Mouse (Mus musculus): ENCODE measurements around the gene Man2b1.

Gene Man2b1

DNA sequence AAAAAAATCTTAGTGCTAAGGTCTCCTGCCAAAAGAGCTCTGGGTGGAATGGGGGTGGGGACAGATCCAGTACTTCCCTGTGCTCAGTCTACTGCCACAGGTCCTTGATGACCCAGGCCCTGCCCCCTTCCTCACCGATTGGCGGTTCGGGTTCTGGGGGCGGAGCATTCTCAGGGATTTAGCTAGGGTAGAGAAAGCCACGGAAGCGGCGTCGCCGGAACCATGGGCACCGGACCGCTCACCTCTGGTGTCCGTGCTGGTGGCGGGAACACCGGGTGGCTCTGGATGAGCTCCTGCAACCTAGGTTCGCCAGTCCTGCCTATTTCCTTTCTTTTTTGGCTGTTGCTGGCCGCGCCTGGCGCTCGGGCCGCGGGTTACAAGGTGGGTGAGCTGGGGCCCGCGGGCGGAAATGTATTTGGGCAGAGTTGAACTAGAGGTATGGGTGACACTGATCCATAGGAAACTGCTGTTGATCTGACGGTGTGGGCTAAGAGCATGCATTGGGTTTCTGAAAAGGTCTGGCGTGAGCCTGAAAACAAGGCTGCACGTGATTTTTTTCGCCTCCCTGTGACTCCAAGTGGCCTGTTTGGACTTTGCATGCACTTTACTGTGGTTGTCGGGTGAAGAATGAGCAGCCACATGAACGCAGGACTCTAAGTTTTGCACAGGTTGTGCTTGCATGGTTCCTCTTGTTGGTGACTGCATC is at the start of gene Man2b1:
Gene Man2b1, plus strand, starts transcription at position 163 of the 706 bp plus-strand sequence.
- WGBS = under 1% methylated on average over 30 of the region's 30 CpGs

DNA sequence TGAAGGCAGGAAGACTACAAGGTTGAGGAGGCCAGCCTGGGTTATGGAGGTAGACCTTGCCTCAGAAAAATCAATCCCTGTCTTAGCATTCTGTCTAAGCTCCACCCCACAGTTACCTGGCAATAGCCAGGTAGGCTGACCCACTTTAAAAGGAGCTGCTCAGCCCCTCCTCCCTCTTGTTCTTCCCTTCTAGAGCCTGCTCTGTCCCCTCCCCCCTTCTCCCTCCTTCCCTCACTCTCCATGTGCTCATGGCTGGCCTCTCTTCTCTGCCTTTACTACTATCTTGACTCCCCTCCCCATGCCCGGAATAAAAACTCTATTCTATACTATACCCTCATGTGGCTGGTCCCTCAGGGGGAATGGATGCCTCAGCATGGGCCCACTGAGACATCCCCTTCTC is 49.2 kb upstream of the Man2b1 start:
- 75% methylated on average over 1 of the region's 1 CpGs for WGBS

DNA sequence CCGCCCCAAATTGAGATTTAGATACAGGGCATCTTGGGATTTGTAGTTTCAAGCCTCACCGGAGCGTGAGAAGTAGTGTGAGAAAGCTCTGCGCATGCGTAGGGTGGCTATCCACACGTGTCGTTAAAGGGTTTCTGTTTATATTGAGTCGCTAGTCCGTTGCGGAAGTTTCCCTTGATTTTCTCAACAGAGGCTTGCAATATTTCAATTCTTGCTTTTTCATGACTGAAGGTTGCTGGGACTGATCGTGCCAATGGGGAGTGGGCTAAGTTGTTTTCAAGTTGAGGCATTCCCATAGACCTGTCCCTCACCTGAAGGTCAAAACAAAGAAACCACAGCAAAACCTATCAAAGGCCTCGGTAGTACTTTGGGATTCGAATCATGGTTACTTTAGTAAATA is 48.3 kb upstream of the Man2b1 start:
- WGBS = 2% methylated on average over 13 of the region's 13 CpGs

DNA sequence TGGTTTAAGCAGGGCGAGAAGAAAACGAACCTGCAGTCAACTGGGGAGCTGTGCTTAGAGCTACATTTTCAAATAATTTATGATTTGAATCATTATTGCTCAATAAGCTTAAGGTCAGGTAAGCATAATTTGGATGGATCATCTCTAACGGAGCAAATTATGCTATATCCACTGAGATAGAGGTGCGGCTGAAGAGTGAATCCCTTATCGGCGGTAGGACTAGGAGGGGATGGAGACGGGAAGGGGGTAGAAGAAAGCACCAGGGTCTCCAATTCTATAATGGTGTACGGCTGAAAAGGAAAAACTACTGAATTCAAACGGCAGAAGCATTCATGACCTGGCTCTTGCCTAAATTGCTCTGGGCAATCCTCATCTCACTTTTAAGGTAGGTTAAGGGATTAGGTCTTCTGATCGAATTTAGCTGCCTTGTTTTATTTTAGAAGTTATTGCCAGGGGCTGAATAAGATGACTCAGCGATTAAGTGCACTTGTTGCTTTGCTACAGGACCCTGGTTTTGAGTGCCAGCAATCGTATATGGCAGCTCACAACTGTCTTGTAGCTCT is 47.8 kb upstream of the Man2b1 start:
- WGBS = 6% methylated on average over 12 of the region's 12 CpGs

DNA sequence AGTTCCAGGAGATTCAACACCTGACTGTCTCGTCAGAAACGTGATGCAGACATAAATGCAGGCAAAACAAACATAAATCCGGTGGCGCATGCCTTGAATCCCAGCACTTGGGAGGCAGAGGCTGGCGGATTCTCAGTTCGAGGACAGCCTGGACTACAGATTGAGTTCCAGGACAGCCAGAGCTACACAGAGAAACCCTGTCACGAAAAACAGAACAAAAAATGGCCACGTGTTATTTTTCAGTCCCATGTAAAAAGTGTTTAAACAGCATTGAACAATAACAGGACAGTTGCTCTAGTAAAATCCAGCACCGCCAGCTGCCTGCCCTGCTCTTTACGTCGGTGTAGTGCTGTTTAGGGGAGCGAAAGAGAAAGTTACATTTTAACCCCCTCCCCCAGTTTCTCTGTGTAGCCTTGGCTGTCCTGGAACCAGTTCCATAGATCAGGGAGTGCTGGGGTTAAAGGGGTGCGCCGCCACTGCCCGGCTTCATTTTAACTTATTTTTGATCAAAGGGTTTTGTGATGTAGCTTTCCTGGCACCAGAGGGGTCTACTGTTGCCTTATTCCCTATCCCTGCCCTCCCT is 47.3 kb upstream of the Man2b1 start:
- under 1% methylated on average over 15 of the region's 15 CpGs for WGBS

DNA sequence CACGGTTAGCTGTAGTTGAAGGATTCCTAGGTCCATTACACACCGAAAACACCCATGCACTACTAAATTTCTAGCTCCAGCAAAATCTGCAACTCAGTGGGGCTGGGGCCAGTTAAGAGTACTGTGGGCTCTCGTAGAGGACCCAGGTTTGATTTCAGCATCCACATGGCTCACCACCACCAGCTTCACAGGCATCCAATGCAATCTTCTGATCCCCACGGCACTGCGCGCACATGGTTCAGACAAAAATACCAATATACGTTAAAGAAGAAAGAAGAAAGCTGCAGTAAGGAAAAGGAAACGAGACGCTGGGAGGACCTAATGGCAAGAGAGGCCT is 46.7 kb upstream of the Man2b1 start:
- under 1% methylated on average over 9 of the region's 9 CpGs for WGBS

DNA sequence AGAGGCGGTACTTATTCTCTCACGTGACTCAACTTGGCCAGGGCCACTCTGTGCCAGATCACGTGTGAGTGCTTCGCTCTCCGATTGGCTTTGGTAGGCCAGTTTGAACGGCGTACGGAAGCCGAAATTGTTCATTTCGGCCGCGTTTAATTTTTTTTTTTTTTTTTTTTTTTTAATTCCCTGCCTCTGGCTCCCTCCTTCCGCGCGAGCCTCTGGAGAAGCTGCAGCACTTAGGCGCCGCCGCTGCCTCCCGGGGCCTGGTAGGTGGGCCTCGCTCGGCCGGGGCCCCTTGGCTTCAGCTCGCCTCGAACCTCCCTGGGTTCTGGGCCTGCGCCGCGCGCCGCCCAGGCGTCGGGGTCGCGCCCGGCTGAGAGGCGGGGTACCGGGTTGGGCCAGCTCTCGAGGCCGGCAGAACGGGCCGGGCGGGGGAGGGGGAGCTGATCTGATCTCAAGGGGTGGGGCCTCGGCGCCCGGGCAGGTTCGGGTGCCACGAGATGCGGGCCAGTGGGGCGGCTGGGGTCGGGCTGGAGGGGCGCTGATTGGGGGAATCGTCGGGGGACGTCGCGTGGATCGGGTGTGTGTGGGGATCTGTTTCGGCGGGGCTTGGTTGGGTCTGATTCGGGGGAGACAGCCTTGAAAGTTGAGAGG is 46.2 kb upstream of the Man2b1 start, which contains the start of gene Tnpo2:
Gene Tnpo2, plus strand, starts transcription at position 198 of the 648 bp plus-strand sequence.
- under 1% methylated on average over 59 of the region's 59 CpGs for WGBS

DNA sequence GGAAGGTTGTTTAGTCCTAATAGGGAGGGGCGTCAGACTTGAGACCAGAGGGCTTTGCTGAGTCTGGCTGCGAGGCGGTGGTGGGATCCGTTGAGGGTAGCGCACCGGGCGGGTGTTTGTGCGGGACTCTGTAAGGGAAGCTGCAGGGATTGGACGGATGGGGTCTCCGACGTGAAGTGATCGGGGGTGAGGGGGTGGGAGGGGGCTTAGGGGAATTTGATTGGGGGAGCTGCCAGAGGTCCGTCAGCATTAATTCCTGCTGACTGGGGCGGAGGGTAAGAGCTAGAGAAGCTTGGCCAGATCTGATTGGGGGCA is 45.7 kb upstream of the Man2b1 start:
- WGBS = 2% methylated on average over 14 of the region's 14 CpGs

DNA sequence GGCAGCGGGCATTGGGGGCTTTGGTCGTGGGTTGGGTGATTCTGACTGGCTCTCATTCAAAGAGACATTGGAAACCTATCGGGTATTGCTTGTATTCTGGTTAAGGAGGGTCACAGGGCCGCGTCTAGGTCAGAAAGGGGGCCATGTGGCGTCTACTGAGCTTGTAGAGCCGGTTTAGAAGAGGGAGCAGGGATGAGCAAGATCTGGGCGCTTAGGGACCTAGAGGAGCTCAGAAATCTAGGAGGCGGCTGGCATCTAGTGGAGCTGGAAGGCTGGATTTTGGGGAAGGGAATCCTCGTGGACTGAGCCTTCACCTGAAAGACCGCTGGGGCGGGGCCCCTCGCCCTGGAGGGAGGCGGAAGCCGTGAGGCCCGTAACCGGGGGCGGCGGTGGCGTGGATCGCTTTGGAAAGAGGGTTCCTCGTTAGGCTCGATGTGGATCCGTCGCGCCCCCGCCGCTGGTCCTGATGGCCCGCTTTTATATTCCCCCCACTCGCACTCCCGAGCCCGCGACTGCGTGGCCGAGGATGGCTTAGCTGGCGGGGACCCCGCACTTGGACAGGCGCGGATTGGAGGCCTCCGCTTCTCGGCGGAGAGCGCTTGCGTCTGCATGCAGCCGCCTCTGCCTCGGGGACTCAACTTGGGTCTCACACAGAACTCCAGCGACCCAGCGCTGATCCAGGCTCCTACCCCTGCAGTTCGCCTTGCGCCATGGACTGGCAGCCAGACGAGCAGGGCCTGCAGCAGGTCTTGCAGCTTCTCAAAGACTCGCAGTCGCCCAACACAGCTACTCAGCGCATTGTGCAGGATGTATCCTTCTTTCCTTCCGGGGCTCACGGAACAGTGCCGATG is 45.2 kb upstream of the Man2b1 start:
- under 1% methylated on average over 57 of the region's 57 CpGs for WGBS

DNA sequence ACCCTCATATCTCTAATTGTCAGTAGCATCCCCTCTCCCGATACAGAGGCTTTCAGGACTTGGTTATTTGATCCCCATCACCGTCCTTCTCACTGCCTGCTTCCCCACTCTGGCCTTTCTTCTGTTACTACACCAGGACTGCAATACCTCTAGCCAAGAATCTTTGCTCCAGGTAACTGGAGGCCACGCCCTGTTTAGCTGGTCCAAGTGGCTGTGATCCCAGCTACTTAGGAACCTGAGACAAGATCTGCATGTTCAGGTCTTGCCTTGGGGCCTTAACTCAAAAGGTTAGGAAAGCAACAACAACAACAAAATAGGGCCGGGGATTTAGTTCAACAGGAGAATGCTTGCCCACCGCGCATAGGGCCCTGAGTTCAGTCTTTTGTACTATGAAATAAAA is 39.5 kb upstream of the Man2b1 start:
- 93% methylated on average over 6 of the region's 6 CpGs for WGBS

DNA sequence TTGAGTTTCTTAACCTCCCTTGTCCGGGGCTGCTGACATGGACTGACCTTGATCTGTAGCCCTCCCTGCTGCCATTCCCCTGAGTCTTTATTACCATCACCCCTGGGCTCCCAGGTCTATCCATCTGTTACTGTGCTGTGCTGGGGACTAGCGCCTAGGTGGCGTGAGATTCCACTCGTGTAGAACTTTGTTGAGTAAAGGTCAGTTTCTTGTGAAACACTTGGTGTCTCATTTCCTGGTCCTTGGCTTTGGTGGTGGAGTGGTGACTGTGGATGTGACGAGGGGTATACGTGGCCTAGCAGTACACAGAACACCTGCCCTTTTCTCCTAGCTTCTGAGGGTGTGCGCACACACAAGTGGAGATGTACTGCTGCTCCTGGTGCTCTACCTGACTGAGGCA is 25.7 kb upstream of the Man2b1 start:
- 80% methylated on average over 7 of the region's 7 CpGs for WGBS

DNA sequence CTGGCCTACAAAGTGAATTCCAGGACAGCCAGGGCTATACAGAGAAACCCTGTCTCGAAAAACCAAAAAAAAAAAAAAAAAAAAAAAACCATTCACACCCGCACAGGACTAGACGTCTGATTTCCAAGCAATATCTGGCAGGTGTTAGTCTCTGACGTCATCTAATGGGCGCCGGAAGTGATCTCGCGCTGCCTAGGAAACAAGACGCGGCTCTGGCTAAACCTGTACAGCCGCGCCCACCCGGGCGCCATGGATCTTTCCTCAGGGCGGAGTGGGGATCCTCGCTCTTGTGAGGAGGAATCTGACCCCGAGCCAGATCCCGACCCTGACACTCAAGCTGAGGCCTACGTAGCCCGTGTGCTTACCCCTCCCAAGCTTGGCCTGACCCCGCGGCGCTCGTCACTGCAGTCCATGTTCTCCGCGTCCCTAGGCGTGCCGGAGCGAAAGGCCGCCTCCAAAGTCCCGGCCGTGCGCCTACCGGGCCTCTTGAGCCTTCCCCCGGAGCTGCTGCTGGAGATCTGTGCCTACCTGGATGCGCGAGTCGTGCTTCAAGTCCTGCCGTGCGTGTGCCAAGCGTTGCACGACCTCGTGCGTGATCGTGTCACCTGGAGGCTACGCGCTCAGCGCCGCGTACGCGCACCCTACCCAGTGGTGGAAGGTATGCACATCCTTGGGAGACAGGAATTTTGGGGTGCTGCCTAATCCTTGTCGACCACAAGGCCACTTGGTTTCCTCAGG is 23.0 kb upstream of the Man2b1 start, which contains the start of gene Fbxw9:
Gene Fbxw9, plus strand, starts transcription at position 177 of the 738 bp plus-strand sequence.
- under 1% methylated on average over 53 of the region's 53 CpGs for WGBS

DNA sequence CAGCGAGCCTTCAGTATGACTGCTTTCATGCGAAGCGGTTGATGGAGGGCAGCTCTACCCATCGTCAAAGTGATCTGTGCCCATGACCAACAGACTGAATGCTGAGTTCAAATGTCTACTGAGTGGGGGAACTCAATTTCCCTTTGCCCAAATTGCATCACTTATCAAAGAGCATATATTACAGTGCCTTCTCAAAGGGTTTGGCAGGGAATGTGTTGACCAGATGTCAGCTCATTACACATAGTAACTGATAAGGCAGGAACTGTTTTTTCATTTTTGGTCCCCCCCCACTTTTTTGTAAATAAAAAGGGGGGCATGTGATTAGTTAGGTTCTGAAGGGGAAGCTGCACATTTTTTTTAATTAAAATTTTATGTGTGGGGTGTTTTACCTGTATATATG is 20.5 kb upstream of the Man2b1 start:
- 96% methylated on average over 4 of the region's 4 CpGs for WGBS

DNA sequence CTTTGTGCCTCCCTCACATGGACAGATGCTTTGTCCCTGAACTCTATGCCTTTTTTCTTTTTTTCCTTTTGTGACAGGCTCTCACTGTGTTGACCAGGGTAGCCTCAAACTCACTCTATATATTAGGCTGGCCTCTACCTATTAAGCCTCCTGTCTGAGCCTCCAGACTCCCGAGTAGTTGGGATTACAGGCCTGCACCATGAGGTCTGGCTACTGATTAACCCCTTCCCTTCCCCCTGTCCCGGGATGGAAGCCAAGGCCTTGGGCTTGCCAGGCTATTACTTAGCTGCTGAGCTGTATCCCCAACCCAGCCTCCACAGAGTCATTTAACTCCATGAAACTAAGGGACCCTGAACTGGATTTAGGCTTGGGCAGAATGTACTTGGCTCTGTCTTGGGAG is 17.9 kb upstream of the Man2b1 start:
- WGBS = 41% methylated on average over 2 of the region's 2 CpGs

DNA sequence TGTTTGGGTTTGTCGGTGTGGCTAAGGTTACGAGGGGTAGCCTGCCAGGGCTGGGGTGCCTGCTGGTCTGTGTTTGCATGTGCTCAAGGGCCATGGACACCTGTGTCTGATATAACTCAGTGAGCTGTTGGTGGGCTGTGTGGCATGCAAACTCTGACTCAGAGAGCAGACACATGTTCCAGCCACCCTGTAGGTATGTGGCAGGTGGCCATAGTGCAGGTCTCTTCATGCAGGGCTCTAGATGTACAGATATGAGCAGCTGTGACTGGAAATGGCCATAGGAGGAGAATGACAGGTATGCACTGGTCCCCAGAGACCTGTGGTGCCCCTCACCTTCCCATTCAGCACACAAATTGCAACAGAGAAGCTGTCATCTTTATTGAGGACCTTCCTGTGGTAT is 15.9 kb upstream of the Man2b1 start:
- 94% methylated on average over 2 of the region's 2 CpGs for WGBS

DNA sequence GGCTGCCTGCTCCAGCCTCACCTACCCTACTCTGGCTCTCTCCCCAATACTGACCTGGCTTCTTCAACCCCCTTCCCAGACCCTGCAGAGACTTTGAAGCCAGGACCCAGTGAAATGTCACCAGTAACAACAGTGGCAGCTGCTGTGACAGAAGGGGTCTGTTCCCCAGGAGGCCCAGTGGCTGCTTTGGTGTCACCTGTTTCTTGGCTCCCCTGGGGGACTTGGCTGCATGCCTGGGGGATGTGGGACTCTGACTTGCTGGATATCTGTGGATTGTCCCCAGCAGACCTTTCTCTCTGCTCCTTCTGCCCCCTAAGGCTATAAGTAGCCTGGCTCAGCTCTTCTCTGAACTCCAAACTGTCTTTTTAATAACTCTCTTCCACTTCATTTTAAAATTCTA is 15.1 kb upstream of the Man2b1 start, which contains the start of gene Gm5741:
Gene Gm5741, minus strand, starts transcription at position 1 of the 400 bp plus-strand sequence.

DNA sequence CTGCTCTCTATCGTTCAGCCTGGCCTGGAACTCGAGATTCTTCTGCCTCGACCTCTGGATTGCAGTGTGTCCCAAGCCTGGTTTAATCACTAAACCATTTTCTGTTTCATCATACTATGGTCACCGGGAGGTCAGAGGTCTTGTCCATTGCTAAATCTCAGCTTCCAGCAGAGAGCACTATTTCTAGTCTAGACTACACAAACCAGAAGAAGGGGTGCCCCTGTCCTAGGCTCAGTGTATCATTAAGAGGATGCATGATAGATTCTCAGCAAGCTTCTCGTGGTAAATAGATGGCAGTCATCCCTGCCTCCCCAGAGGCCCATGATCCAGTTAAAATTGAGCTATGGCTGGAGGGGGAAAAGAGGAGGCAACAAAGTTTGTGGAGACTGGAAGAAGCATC is 12.0 kb upstream of the Man2b1 start:
- 84% methylated on average over 5 of the region's 5 CpGs for WGBS

DNA sequence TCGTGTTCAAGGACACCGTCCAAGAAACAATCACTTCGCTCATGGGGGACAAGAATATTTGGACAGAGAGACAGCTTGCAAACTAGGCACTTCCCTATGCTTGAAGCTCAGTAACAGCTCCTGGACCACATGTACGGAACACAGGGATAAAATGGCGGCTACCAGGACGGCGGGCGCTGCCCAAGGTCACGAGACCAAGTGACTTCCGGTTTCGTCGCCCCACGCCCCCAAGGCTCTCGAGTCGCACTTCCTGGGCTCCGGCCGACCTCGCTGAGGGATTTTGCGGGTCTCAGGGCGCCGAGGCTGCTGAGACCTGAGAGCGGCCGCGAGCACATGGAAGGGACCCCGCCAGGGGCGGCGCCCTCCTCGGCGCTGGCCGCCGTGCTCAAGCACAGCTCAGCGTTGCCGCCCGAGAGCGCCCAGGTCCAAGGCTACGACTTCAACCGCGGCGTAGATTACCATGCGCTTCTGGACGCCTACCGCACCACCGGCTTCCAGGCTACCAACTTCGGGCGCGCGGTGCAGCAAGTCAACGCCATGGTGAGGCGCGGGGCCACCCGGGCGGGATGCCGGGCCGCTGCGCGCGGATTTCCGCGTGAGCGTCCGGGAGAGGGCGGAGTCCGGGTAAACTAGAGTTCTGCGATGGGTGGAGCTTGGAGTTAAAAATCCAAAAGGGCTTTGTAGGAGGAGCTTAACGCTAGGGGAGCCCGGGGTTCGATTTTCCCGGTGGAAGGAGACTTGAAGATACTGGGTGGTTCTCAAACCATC is 11.4 kb upstream of the Man2b1 start, which contains the start of gene Dhps:
Gene Dhps, plus strand, starts transcription at position 244 of the 768 bp plus-strand sequence.
- under 1% methylated on average over 68 of the region's 68 CpGs for WGBS

DNA sequence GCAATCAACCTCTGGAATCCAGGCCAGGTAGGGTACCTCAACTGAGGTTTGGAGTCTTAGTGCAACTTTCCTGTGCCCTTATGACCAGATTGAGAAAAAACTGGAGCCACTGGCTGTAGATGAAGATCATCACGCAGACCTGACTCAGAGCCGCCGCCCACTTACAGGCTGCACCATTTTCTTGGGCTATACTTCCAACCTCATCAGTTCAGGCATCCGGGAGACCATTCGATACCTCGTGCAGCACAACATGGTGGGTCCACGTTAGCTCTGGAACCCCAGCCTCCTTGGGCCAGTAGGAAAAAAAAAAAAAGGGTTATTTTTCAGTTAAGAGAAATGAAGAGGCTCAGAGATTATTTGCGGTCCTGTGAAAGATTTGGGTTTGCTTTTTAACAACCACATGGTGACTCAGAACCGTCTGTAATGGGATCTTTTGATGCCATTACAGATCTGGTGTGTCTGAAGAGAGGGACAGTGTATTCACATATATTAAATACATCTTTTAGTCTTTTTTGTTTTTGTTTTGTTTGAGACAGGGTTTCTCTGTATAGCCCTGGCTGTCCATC is 10.6 kb upstream of the Man2b1 start:
- WGBS = 18% methylated on average over 9 of the region's 9 CpGs

DNA sequence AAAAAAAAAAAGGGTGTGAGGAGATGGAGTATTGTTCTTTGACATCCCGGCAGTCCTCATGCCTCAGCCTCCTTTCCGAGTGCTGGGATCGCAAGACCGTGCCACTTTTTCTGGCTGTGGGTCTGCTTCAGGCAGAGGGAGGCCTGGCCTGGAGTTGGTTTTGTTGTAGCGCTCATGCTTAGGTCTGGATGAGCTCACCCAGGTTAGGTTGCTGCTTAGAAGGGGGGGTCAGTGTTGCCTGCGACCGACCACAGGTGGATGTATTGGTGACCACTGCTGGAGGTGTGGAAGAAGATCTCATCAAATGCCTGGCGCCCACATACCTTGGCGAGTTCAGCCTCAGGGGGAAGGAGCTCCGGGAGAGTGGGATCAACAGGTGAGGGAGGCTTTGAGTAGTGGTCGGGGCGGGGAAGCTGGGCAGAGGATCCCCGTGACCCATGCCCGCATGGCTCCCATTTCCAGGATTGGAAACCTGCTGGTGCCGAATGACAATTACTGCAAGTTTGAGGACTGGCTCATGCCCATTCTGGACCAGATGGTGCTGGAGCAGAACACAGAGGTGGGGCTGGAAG is 9.9 kb upstream of the Man2b1 start:
- 81% methylated on average over 15 of the region's 15 CpGs for WGBS
